Mouse (Mus musculus) left cerebral cortex, postnatal 14 days (tissue): ENCODE measurements around the gene Gm49320. TPM values are rescaled to one million over a fixed set of nuclear protein-coding genes. Genes with fewer than 3 reads are reported as not detected.

Experiments
- DNase-seq, 2 experiments: peaks; one replicate each; pipeline ENCODE4 v3.0.0; 2021 to 2022; ENCODE audit warnings: low spot score in 2 of 2, mixed read lengths in 1 of 2
- intact Hi-C: fragments of 180-260 bp; cut with DNase I; formaldehyde crosslinking; loops from one replicate; pipeline ENCODE4 v1.15.1; 2025
- long read RNA-seq, 2 experiments: library from polyadenylated mRNA; stranded (forward); transcript quantifications; one replicate each; pipeline ENCODE4 v2.0.0; 2021
- total RNA-seq, 2 experiments: library from RNA; stranded (reverse); gene quantifications; 2 replicates each; pipeline ENCODE4 v1.2.3; 2021

Gm49320 gene
- not detected for total RNA-seq
- long read RNA-seq, experiment 1, partial matches to known transcripts: 0 of 2 reads
- long read RNA-seq, experiment 1, other reads (novel, unspliced or antisense): 2 of 2 reads
- long read RNA-seq, experiment 2, partial matches to known transcripts: 0 of 13 reads
- long read RNA-seq, experiment 2, other reads (novel, unspliced or antisense): 13 of 13 reads

DNA sequence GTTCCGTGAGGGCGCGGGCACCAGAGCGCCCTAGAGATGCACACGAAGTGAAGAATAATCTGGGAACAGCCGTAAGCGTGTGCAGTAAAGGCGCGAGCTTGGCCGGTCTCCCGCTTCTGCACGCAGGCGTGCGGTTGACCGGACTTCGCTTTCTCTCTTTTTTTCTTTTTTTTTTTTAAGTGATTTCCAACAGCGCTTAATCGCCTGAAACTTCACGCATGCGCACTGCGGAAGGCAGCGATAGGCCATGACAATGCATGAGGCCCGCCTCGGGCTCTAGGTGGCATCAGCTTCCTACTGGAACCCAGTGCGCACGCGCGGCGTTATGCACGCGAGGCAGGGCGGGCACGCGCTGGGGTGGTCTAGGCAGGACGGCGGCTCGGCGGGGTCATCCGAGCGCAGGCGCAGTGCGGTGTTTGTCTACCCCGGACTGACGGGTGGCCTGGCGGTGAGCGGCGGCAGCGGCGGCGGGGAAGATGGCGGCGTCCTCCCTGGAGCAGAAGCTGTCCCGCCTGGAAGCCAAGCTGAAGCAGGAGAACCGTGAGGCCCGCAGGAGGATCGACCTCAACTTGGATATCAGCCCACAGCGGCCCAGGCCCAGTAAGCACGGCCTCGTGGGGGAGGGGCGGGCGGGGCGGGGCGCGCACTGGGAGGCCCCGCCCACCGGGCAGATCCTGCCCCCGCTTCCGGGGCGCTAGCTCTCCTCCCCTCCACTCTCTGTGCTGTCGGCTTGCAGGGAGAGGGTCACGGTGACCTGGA is at the start of gene Gm49320, which contains the start of gene Map2k7:
Gm49320 (plus strand) TSS at position 432 of the 759 bp plus-strand sequence.
Map2k7 (plus strand) TSS at position 307 of the 759 bp plus-strand sequence.
- intact Hi-C loops: loop anchor here (2.0 kb wide), 1 partner anchor 20 kb away; the partner anchor contains the start of gene Ctxn1
- peak; percentile 100 for DNase-seq

DNA sequence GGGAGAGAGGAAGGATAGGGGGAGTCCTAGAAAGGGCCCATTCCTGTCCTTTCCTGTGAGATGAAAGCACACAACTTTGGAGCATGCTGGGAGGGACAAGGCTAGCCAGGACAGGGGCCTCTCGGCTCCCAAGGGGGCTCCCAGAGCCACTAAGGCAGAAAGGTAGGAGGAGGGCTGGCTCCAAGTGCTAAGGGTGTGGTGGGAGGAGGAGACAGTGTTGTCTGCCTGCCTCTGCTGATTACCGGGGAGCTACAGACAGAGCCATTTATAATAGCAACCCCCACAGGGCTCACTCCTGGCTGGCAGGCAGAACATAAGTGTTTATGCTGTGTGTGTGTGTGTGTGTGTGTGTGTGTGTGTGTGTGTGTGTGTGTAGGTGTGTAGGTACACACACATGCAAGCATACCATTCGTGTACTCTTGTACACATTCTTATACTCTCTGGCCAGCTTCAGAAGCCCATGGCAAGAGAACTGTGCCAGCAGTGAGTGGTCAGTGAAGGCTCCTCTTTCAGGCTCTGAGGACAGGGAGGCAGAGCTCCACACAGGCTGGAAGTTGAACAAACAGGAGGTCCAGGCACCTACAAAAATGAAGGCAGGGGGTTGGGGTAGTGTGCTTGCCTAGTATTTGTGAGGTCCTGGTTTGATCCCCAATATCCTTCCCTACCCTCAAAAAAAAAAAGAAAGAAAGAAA is 49.5 kb upstream of the Gm49320 start:
- intact Hi-C loops: no loop called here
- DNase-seq: no peak

- peak in 1 of 2 experiments; percentile 56 for DNase-seq
- intact Hi-C loops: no loop called here
These were observed 46.4 kb upstream of the Gm49320 start for GRCm38 (mm10) chr8:4192305-4192704.

GRCm38 (mm10) chr8:4192807-4193587 is 45.7 kb upstream of the Gm49320 start:
- intact Hi-C loops: no loop called here

GRCm38 (mm10) chr8:4193588-4193894 is 45.1 kb upstream of the Gm49320 start:
- DNase-seq: no peak
- intact Hi-C loops: no loop called here

More at GRCm38 (mm10) chr8:4192807-4193587, 45.7 kb upstream of the Gm49320 start:
- DNase-seq: peak; percentile 93 to 95

DNA sequence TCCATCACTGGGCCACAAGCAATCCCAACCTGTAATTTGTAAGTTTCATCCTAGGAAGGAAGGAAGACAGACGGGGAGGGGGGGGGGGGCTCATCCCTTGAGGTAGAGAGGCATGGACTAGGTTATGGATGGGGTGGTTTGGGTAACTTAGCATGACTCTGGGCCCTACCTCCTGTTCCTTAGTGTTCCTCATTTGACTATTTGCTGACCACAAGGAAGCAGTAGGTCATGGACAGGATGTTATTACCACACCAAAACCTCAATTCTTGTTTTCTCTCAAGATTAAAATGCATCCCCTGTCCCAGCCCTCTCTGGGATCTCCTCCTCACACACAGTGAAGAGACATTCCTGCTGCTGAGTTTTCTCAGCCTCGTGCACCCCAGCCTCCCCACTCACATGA is 37.3 kb upstream of the Gm49320 start:
- DNase-seq: no peak
- intact Hi-C loops: no loop called here

GRCm38 (mm10) chr8:4205246-4206123 is 33.2 kb upstream of the Gm49320 start:
- intact Hi-C loops: no loop called here
- DNase-seq: no peak

DNA sequence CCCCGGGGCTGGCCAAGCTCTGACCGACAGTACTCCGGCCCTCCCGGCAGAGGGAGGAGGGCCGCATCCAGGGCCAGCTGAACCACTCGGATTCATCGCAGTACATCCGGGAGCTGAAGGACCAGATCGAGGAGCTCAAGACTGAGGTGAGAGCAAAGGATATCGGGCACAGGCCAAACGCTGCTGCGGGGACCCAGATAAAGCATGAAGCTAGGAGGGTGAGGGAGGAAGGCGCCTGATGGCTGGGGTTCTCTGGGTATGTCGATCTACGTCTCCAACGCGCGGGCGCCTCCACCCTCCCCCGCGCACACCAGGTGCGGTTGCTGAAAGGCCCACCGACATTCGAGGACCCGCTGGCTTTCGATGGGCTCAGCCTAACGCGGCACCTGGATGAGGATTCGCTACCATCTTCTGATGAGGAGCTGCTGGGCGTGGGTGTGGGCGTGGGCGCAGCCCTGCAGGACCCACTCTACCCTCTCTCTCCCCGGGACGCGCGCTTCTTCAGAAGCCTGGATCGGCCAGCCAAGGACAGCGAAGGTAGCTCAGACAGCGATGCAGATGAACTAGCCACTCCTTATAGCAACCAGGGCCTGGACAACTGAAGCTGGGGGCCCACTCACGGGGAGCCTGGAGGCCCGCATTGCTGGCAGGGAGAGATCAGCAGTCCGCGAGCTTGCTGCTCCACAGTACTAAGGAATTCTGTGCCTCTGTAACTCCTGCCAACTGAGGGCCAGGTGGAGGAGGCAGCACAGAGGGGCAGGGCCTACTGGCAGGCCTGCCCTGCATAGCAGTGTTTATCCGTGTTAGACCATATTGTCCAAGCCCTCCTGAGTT is 32.3 kb upstream of the Gm49320 start:
- intact Hi-C loops: no loop called here
- no peak for DNase-seq

- intact Hi-C loops: no loop called here
- no peak for DNase-seq
These were observed 31.7 kb upstream of the Gm49320 start for GRCm38 (mm10) chr8:4207016-4207350.

DNA sequence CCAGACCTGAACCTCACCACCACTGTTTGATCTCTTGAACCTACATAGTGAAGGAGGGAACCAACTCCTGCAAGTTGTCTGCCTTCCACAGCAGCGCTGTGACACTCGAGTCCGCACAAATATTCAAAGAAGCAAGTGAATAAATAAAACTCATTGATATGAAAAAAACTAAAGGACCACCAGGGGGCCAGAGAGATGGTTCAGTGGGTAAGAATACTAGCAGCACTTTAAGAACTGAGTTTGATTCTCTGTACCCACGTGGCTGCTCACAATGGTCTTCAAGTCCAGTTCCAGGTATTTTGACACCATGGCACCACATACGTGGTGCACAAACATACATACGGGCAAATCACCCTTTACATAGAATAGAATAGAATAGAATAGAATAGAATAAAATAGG is 27.6 kb upstream of the Gm49320 start:
- intact Hi-C loops: loop anchor here (5.0 kb wide), 1 partner anchor 36 kb away; the partner anchor contains the start of gene Tgfbr3l
- no peak for DNase-seq

GRCm38 (mm10) chr8:4212809-4213209 is 25.9 kb upstream of the Gm49320 start:
- intact Hi-C loops: loop anchor here (5.0 kb wide), 1 partner anchor 34 kb away; the partner anchor contains the start of gene Tgfbr3l
- no peak for DNase-seq

GRCm38 (mm10) chr8:4213210-4214005 is 25.3 kb upstream of the Gm49320 start:
- DNase-seq: no peak
- intact Hi-C loops: loop anchor here (5.0 kb wide), 1 partner anchor 34 kb away; the partner anchor contains the start of gene Tgfbr3l

DNA sequence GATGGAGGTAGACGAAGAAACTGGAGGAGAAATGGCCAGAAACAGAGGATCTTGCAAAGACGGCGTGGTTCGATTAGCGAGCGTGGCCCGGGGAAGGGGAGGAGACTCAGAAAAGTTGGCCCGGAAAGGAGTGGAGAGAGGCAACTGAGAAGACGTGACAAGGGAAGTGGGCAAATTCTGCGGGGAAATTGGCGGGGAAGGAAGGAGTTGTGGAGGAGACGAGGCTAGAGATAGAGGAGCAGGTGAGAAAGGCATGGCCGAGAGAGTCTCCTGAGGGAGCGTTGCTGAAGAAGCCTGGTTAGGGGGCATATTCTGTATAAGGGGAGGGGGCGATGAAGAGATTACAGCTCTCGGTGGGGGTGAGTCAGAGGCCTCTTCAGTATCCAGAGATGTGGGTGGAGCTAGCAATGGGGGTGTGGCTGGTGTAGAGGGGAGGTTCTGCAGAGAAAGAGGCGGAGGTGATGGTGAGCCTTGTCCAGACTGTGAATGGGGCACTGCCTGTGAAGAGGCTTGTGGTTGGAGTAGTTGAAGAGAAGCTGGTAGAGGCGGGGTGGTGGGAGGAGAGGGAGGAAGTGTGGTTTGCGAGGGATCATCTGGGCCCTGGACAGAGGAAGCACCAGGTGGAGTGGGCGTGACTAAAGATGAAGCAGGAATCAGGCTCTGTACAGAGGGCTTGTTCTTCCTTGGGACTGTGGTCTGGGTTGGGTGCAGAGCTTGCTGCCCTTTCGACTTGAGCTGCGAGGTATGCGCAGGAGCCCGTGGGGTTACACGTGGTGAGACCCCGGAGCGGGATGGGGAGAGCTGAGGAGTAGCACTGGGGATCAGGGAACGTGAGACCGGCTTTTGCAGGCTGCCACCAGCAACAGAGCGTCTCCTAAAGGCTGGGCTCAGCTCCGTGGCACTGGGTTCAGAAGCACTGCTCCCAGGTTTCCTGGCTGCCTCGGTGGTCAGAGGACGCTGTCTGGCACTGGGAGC is 24.4 kb upstream of the Gm49320 start:
- no peak for DNase-seq
- intact Hi-C loops: loop anchor here (5.0 kb wide), 1 partner anchor 33 kb away; the partner anchor contains the start of gene Tgfbr3l

GRCm38 (mm10) chr8:4216296-4216695 is 22.4 kb upstream of the Gm49320 start:
- no peak for DNase-seq
- intact Hi-C loops: no loop called here

DNA sequence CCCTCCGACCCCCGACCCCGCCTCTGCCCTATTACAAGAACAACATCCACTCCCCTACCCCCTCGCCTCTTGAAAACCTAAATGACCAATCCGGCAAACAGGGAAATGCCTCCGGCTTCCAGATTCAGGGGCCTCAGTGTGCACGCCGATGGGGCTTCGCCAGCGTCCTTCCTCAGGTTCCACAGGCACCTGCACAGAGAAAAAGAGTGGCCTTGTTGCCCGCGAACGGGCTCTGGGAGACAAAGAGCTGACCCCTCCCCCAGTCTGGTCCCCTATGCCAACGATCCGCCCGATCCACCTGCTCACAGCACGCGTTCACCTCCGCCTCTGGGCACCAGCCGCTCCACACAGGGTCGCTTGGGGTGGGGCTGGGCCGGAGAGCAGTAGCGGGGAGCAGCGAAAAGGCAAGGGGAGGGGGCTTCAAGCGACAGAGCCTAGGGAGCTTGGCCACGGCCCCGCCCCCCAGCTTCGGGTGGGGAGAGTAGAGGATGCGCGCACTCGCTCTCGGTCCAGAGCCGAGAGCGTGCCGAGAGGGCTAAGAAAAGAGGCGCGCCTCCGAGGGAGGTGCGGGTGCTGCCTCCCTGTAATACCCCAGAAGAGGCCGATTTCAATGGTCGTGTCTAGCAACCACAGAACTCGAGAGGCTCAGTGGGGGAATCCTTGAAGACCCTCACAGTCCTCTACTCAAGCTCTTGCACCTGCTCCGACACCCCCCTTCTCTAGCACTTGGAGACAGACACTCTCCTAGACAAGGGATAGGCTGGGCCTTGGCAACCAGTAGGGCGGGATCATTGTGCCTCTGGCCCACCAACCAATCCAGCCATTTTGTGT is 21.7 kb upstream of the Gm49320 start, which contains the start of gene Prr36:
Prr36 (minus strand) TSS at position 669 of the 831 bp plus-strand sequence.
- intact Hi-C loops: no loop called here
- DNase-seq: peak; percentile 62 to 80
